Mouse (Mus musculus) heart, postnatal 0 days (tissue): ENCODE measurements around the gene Prc1. TPM values are rescaled to one million over a fixed set of nuclear protein-coding genes. Genes with fewer than 3 reads are reported as not detected.

Source experiments
- ATAC-seq: fragments of 200-750 bp; cut with Nextera tagmentation; 2 replicates; pipeline ENCODE4 v1.8.0; 2017; ENCODE audit warnings: low read depth, moderate number of reproducible peaks, moderate library complexity; ENCODE audit not compliant: insufficient read depth
- DNase-seq: peaks from one replicate; pipeline ENCODE4 v3.0.0-alpha.2; 2016; ENCODE audit warnings: low spot score
- H3K27ac ChIP-seq: fragments of 300-500 bp; sonication (generic); 2 replicates; pipeline ENCODE4 v1.5.1; 2014; ENCODE audit warnings: low read depth, mild to moderate bottlenecking
- H3K27me3 ChIP-seq: fragments of 300-500 bp; sonication (generic); 2 replicates; pipeline ENCODE4 v1.6.1; 2014; ENCODE audit warnings: low read length, mixed read lengths; ENCODE audit not compliant: control insufficient read depth, insufficient read depth
- H3K36me3 ChIP-seq: fragments of 300-500 bp; sonication (generic); replicated peaks from 2 replicates; pipeline ENCODE4 v1.6.1; 2014; ENCODE audit warnings: low read length, mixed read lengths; ENCODE audit not compliant: control insufficient read depth, insufficient read depth
- H3K4me1 ChIP-seq: fragments of 300-500 bp; sonication (generic); 2 replicates; pipeline ENCODE4 v1.6.1; 2014; ENCODE audit warnings: antibody characterized with exemption; ENCODE audit not compliant: control insufficient read depth, insufficient read depth
- H3K4me2 ChIP-seq: fragments of 300-500 bp; sonication (generic); 2 replicates; pipeline ENCODE4 v1.6.1; 2014; ENCODE audit warnings: low read depth, mild to moderate bottlenecking, low read length, moderate library complexity
- H3K4me3 ChIP-seq: fragments of 300-500 bp; sonication (generic); 2 replicates; pipeline ENCODE4 v1.5.1; 2014; ENCODE audit warnings: low read depth, low read length
- H3K9ac ChIP-seq: fragments of 300-500 bp; sonication (generic); replicated peaks from 2 replicates; pipeline ENCODE4 v1.6.1; 2014; ENCODE audit warnings: low read depth, low read length, mixed read lengths
- H3K9me3 ChIP-seq: fragments of 300-500 bp; sonication (generic); replicated peaks from 2 replicates; pipeline ENCODE4 v1.6.1; 2016; ENCODE audit warnings: low read length; ENCODE audit not compliant: control insufficient read depth
- CTCF ChIP-seq: IDR thresholded peaks from 2 replicates; pipeline ENCODE4 v1.5.1; 2016; ENCODE audit warnings: antibody characterized with exemption, control low read depth, low read depth
- EP300 ChIP-seq: IDR thresholded peaks from 2 replicates; pipeline ENCODE4 v1.6.1; 2016; ENCODE audit warnings: antibody characterized with exemption, low read depth
- WGBS: fragments of 180-500 bp; shearing (Covaris S2); extraction: QIAGEN DNeasy Blood & Tissue Kit; methylation state at CpG from one replicate; pipeline ENCODE4 v1.1.7; 2014; 5-methylcytosine and 5-hydroxymethylcytosine counted together
- polyA plus RNA-seq: library from polyadenylated mRNA; unstranded; fragments of >200 nt; fragmentation: Nextera tagmentation; extraction: Ambion mirVana; gene quantifications from 2 replicates; pipeline ENCODE4 v1.2.1, GENCODE M21; 2015
- total RNA-seq: library from RNA; depleted of rRNA; stranded (reverse); fragments of >200 nt; gene quantifications from 2 replicates; pipeline ENCODE4 v1.2.3, GENCODE M21; 2014; ENCODE audit warnings: low replicate concordance

The Prc1 gene
- total and polyA plus RNA-seq, 2 experiments from 2014 or later: 49.4 to 59.9 TPM

GRCm38 (mm10) chr7:80276374-80276773 lies 17.9 kb upstream of the Prc1 start:
- peaks cover 11% of the 10 kb centered on the region; the same call in 1 of the 2 replicates for H3K9me3 ChIP-seq
- WGBS: 90% methylated on average over 4 of the region's 4 CpGs
- DNase-seq (no peak), ATAC-seq (no peak)
- H3K4me1 ChIP-seq: peaks cover 2% of the 10 kb centered on the region; the same call in 1 of the 2 replicates
- H3K9ac ChIP-seq: no peak overlapping the region
- no peak overlapping the region for H3K4me2 ChIP-seq
- H3K4me3 ChIP-seq: no peak overlapping the region
- no peaks in the 10 kb centered on the region for H3K27me3 ChIP-seq
- no peak for TF ChIP-seq EP300
- TF ChIP-seq CTCF: no peak
- H3K36me3 ChIP-seq: peaks cover 68% of the 10 kb centered on the region
- H3K27ac ChIP-seq: no peak overlapping the region

GRCm38 (mm10) chr7:80280032-80280431 lies 14.2 kb upstream of the Prc1 start:
- TF ChIP-seq CTCF (no peak), EP300 (no peak)
- no peak overlapping the region for H3K4me2 ChIP-seq
- peaks cover 78% of the 10 kb centered on the region for H3K36me3 ChIP-seq
- WGBS: 85% methylated on average over 10 of the region's 10 CpGs
- no peak overlapping the region for H3K27ac ChIP-seq
- H3K4me3 ChIP-seq: no peak overlapping the region
- H3K9me3 ChIP-seq: peaks cover 3% of the 10 kb centered on the region; the same call in 1 of the 2 replicates
- no peaks in the 10 kb centered on the region for H3K27me3 ChIP-seq
- DNase-seq (no peak), ATAC-seq (no peak)
- H3K4me1 ChIP-seq: no peaks in the 10 kb centered on the region
- no peak overlapping the region for H3K9ac ChIP-seq

GRCm38 (mm10) chr7:80280998-80281397 lies 13.3 kb upstream of the Prc1 start:
- no peak overlapping the region for H3K4me2 ChIP-seq
- no peak overlapping the region for H3K27ac ChIP-seq
- H3K36me3 ChIP-seq: peaks cover 80% of the 10 kb centered on the region
- TF ChIP-seq CTCF: no peak
- no peak for TF ChIP-seq EP300
- DNase-seq (no peak), ATAC-seq (no peak)
- no peak overlapping the region for H3K4me3 ChIP-seq
- H3K9ac ChIP-seq: no peak overlapping the region
- H3K27me3 ChIP-seq: no peaks in the 10 kb centered on the region
- WGBS: 89% methylated on average over 2 of the region's 2 CpGs
- no peaks in the 10 kb centered on the region for H3K4me1 ChIP-seq
- no peaks in the 10 kb centered on the region for H3K9me3 ChIP-seq

- Histone ChIP-seq H3K27ac (no peak overlapping the region), H3K4me3 (no peak overlapping the region), H3K9me3 (no peaks in the 10 kb centered on the region), H3K9ac (no peak overlapping the region), H3K4me2 (no peak overlapping the region), H3K36me3 (peaks cover 80% of the 10 kb centered on the region), H3K27me3 (no peaks in the 10 kb centered on the region), H3K4me1 (no peaks in the 10 kb centered on the region)
- whole genome bisulfite sequencing: 88% methylated on average over 3 of the region's 3 CpGs
- TF ChIP-seq EP300 (no peak), CTCF (no peak)
- DNase-seq (no peak), ATAC-seq (no peak)
These were observed 12.6 kb upstream of the Prc1 start for GRCm38 (mm10) chr7:80281646-80282045.

GRCm38 (mm10) chr7:80283226-80283918 lies 10.9 kb upstream of the Prc1 start:
- 61% methylated on average over 3 of the region's 3 CpGs for WGBS
- TF ChIP-seq CTCF (no peak), EP300 (no peak)
- no peak overlapping the region for H3K27ac ChIP-seq
- no peak overlapping the region for H3K9ac ChIP-seq
- H3K36me3 ChIP-seq: peaks cover 81% of the 10 kb centered on the region
- H3K9me3 ChIP-seq: no peaks in the 10 kb centered on the region
- no peaks in the 10 kb centered on the region for H3K4me1 ChIP-seq
- no peaks in the 10 kb centered on the region for H3K27me3 ChIP-seq
- DNase-seq (no peak), ATAC-seq (no peak)
- no peak overlapping the region for H3K4me2 ChIP-seq
- H3K4me3 ChIP-seq: no peak overlapping the region

GRCm38 (mm10) chr7:80284391-80284790 lies 9.9 kb upstream of the Prc1 start:
- WGBS: 72% methylated on average over 5 of the region's 5 CpGs
- Histone ChIP-seq H3K27me3 (no peaks in the 10 kb centered on the region), H3K9ac (no peak overlapping the region), H3K36me3 (peaks cover 74% of the 10 kb centered on the region), H3K4me3 (no peak overlapping the region), H3K27ac (no peak overlapping the region), H3K4me2 (no peak overlapping the region), H3K4me1 (no peaks in the 10 kb centered on the region), H3K9me3 (no peaks in the 10 kb centered on the region)
- TF ChIP-seq CTCF (no peak), EP300 (no peak)
- no peak for ATAC-seq
- DNase-seq: no peak
